Mouse (Mus musculus) urinary bladder, postnatal 36 days (tissue): ENCODE data around the gene Ppp4c.
"Not testable (repeated sequence)": the region's sequence is repeated elsewhere in the genome, so short reads cannot be mapped to it uniquely, and the experiment has no call there.

ENCODE experiments used
- DNase-seq, 2 experiments: peaks; one replicate each; pipeline ENCODE4 v3.0.0; 2022; ENCODE audit warnings: low spot score in 2 of 2, mixed read lengths in 1 of 2

Ppp4c gene

GRCm38 (mm10) chr7:126781661-126782370 lies 10.5 kb downstream of the Ppp4c start:
- DNase-seq: no peak

- no peak for DNase-seq
Measured at GRCm38 (mm10) chr7:126780971-126781635, 11.2 kb downstream of the Ppp4c start, which contains the start of gene Tbx6. Gene Tbx6, plus strand, starts transcription at chr7:126781483.

GRCm38 (mm10) chr7:126779983-126780970 lies 12.0 kb downstream of the Ppp4c start:
- peak; percentile 71 to 83 for DNase-seq

- not testable (repeated sequence) for DNase-seq
Measured at GRCm38 (mm10) chr7:126779101-126779500, 13.2 kb downstream of the Ppp4c start.

- DNase-seq: no peak
Measured at GRCm38 (mm10) chr7:126778147-126778546, 14.1 kb downstream of the Ppp4c start.

GRCm38 (mm10) chr7:126777476-126777875 lies 14.8 kb downstream of the Ppp4c start:
- DNase-seq: no peak

- DNase-seq: peak; percentile 91 to 96
Measured at GRCm38 (mm10) chr7:126776598-126777057, 15.7 kb downstream of the Ppp4c start, which contains the start of gene Ypel3. Gene Ypel3, plus strand, starts transcription at chr7:126776955.

GRCm38 (mm10) chr7:126775978-126776234 lies 16.4 kb downstream of the Ppp4c start:
- no peak for DNase-seq

GRCm38 (mm10) chr7:126775185-126775977 lies 16.9 kb downstream of the Ppp4c start:
- no peak for DNase-seq

- DNase-seq: no peak
Measured at GRCm38 (mm10) chr7:126774463-126774862, 17.8 kb downstream of the Ppp4c start.

- no peak for DNase-seq
Measured at GRCm38 (mm10) chr7:126773351-126773750, 18.9 kb downstream of the Ppp4c start.

GRCm38 (mm10) chr7:126770784-126771183 lies 21.5 kb downstream of the Ppp4c start:
- no peak for DNase-seq

GRCm38 (mm10) chr7:126767001-126767400 lies 25.3 kb downstream of the Ppp4c start:
- no peak for DNase-seq

- peak; percentile 55 to 65 for DNase-seq
Measured at GRCm38 (mm10) chr7:126766201-126766600, 26.1 kb downstream of the Ppp4c start, which contains the start of gene Gdpd3. Gene Gdpd3, plus strand, starts transcription at chr7:126766334.

GRCm38 (mm10) chr7:126765540-126765939 lies 26.8 kb downstream of the Ppp4c start:
- no peak for DNase-seq

- no peak for DNase-seq
Measured at GRCm38 (mm10) chr7:126762471-126763008, 29.8 kb downstream of the Ppp4c start.

GRCm38 (mm10) chr7:126761529-126762067 lies 30.7 kb downstream of the Ppp4c start:
- DNase-seq: no peak

- no peak for DNase-seq
Measured at GRCm38 (mm10) chr7:126760956-126761355, 31.3 kb downstream of the Ppp4c start.

GRCm38 (mm10) chr7:126760391-126760802 lies 31.9 kb downstream of the Ppp4c start:
- DNase-seq: peak; percentile 67 to 82

- no peak for DNase-seq
Measured at GRCm38 (mm10) chr7:126759672-126760390, 32.5 kb downstream of the Ppp4c start.
